9 mouse cellular contexts compared by ENCODE assay signal in genomic region chr4:62700426-62700825, GRCm38 (mm10).
DNase-seq lines count a peak whose midpoint lies in the region; ATAC-seq and TF ChIP-seq lines count a peak whose summit lies in the region.
"Had no signal": no experiment of that assay in that cellular context is flagged by ENCODE, and none has a peak within 500 bp of the region (broad histone marks: within the 10 kb centered on the region; RNA-seq: fewer than 3 reads in every experiment).

No protein-coding gene starts in this region.

- no peak for DNase-seq in kidney, adult 11 months
- DNase-seq in layer of hippocampus, adult 8-10 months (ENCODE audit: low spot score in 2 of 2) = no peak
- no peak for DNase-seq in left cerebral cortex, postnatal 4 days
- DNase-seq in frontal cortex, postnatal 10 days (ENCODE audit: low spot score in 2 of 2) = no peak
- DNase-seq: right cerebral cortex, adult 18-20 months had no signal

- TF ChIP-seq POLR2A in bone marrow macrophage, adult 2 months (IDR thresholded peaks at IDR 0.05; ENCODE audit: borderline replicate concordance, low read depth, low read length) = no peak

- H3K9me3 ChIP-seq in kidney, embryonic 14.5 days (ENCODE audit: control insufficient read depth, low read length) = no peaks in the 10 kb centered on the region
- no peaks in the 10 kb centered on the region for H3K9me3 ChIP-seq in embryonic facial prominence, embryonic 15.5 days (replicated peaks)
- H3K9me3 ChIP-seq in liver, embryonic 15.5 days (replicated peaks) = no peaks in the 10 kb centered on the region

- ATAC-seq in kidney, embryonic 14.5 days (ENCODE audit: low FRiP score, low TSS enrichment) = no peak
- ATAC-seq in embryonic facial prominence, embryonic 15.5 days (ENCODE audit: insufficient number of reproducible peaks, low FRiP score, low TSS enrichment, low read depth) = no peak
- no peak for ATAC-seq in liver, embryonic 15.5 days (ENCODE audit: insufficient read depth)

- H3K4me3 ChIP-seq in kidney, embryonic 14.5 days (ENCODE audit: low read length) = peak overlapping the region; percentile 47
- peak overlapping the region; percentile 77 for H3K4me3 ChIP-seq in bone marrow macrophage, adult 2 months (ENCODE audit: insufficient read depth, low read length)
- peak overlapping the region; percentile 52 for H3K4me3 ChIP-seq in embryonic facial prominence, embryonic 15.5 days (replicated peaks)
- no peak overlapping the region for H3K4me3 ChIP-seq in liver, embryonic 15.5 days (replicated peaks)

- H3K4me1 ChIP-seq in kidney, embryonic 14.5 days (ENCODE audit: control insufficient read depth, insufficient read depth, low read length) = peaks cover 14% of the 10 kb centered on the region
- H3K4me1 ChIP-seq in bone marrow macrophage, adult 2 months (ENCODE audit: control insufficient read depth, insufficient read depth, low read length) = peaks cover 27% of the 10 kb centered on the region
- peaks cover 87% of the 10 kb centered on the region for H3K4me1 ChIP-seq in embryonic facial prominence, embryonic 15.5 days
- 0 out of 2 replicates have a peak, but pooled peaks cover 4% of the 10 kb centered on the region for H3K4me1 ChIP-seq in liver, embryonic 15.5 days (replicated peaks)

- H3K9ac ChIP-seq in kidney, embryonic 14.5 days (ENCODE audit: low read depth, low read length) = peak overlapping the region; percentile 57
- peak overlapping the region; percentile 28 for H3K9ac ChIP-seq in embryonic facial prominence, embryonic 15.5 days
- no peak overlapping the region for H3K9ac ChIP-seq in liver, embryonic 15.5 days

- peak overlapping the region; percentile 64 for H3K4me2 ChIP-seq in kidney, embryonic 14.5 days (replicated peaks; ENCODE audit: low read depth, low read length)
- H3K4me2 ChIP-seq in embryonic facial prominence, embryonic 15.5 days (replicated peaks) = peak overlapping the region; percentile 63
- H3K4me2 ChIP-seq in liver, embryonic 15.5 days = 0 out of 2 replicates have a peak overlapping the region, but pooled peaks have one; percentile 32

- H3K27ac ChIP-seq in kidney, embryonic 14.5 days (ENCODE audit: low read depth, low read length) = no peak overlapping the region; the same call in 1 of the 2 replicates
- H3K27ac ChIP-seq in bone marrow macrophage, adult 2 months (ENCODE audit: insufficient read depth, low read depth, low read length) = no peak overlapping the region
- peak overlapping the region; percentile 71; the same call in 1 of the 2 replicates for H3K27ac ChIP-seq in embryonic facial prominence, embryonic 15.5 days (replicated peaks)
- no peak overlapping the region for H3K27ac ChIP-seq in liver, embryonic 15.5 days (replicated peaks)

- intact Hi-C loops in left cerebral cortex, postnatal 4 days (cut with DNase I) = no loop called here

- TF ChIP-seq CTCF in bone marrow macrophage, adult 2 months (IDR thresholded peaks at IDR 0.05; ENCODE audit: low read depth, low read length) = no peak

- 59% methylated on average over 5 of the region's 5 CpGs for WGBS in kidney, embryonic 14.5 days
- WGBS in embryonic facial prominence, embryonic 15.5 days = 72% methylated on average over 5 of the region's 5 CpGs
- 51% methylated on average over 5 of the region's 5 CpGs for WGBS in liver, embryonic 15.5 days (ENCODE audit: insufficient replicate concordance)

- H3K36me3 ChIP-seq in kidney, embryonic 14.5 days (ENCODE audit: control insufficient read depth, insufficient read depth, low read length) = peaks cover 37% of the 10 kb centered on the region; the same call in 1 of the 2 replicates
- H3K36me3 ChIP-seq in embryonic facial prominence, embryonic 15.5 days = peaks cover 31% of the 10 kb centered on the region
- 0 out of 2 replicates have a peak, but pooled peaks cover 5% of the 10 kb centered on the region for H3K36me3 ChIP-seq in liver, embryonic 15.5 days (replicated peaks)

- H3K27me3 ChIP-seq in kidney, embryonic 14.5 days (ENCODE audit: control insufficient read depth, insufficient read depth, low read length) = no peaks in the 10 kb centered on the region
- H3K27me3 ChIP-seq in embryonic facial prominence, embryonic 15.5 days = no peaks in the 10 kb centered on the region
- no peaks in the 10 kb centered on the region for H3K27me3 ChIP-seq in liver, embryonic 15.5 days
